In genomic region chr15:84526921-84527320, GRCm38 (mm10) we compare ENCODE assay signal across 21 mouse cellular contexts. TPM values are rescaled to one million over a fixed set of nuclear protein-coding genes. Genes with fewer than 3 reads are reported as not detected.
A peak's percentile ranks its signal among the peaks of the same experiment; 100 is the strongest.
DNase-seq lines count a peak whose midpoint lies in the region; ATAC-seq and TF ChIP-seq lines count a peak whose summit lies in the region.
"Had no signal": no experiment of that assay in that cellular context is flagged by ENCODE, and none has a peak within 500 bp of the region (broad histone marks: within the 10 kb centered on the region; RNA-seq: fewer than 3 reads in every experiment).

No protein-coding gene starts in this region.

- H3K9me3 ChIP-seq in forebrain, postnatal 0 days (ENCODE audit: low read length): no peaks in the 10 kb centered on the region
- H3K9me3 ChIP-seq in forebrain, embryonic 14.5 days (replicated peaks; ENCODE audit: control insufficient read depth, low read length): no peaks in the 10 kb centered on the region
- H3K9me3 ChIP-seq: embryonic facial prominence, embryonic 13.5 days; forebrain, embryonic 12.5 days; lung, embryonic 15.5 days; megakaryocyte, embryonic 14.5 days had no signal

- ATAC-seq in forebrain, postnatal 0 days: peak; percentile 34; the same call in 1 of the 2 replicates
- no peak for ATAC-seq in forebrain, embryonic 14.5 days
- 0 out of 2 replicates have a peak, but pooled peaks have one; percentile 57 for ATAC-seq in megakaryocyte progenitor cell, adult 5-6 weeks (replicated peaks; ENCODE audit: poor library complexity)
- ATAC-seq: activated CD4-positive, CD25-positive, alpha-beta regulatory T cell, adult 4 months; CD4-positive, CD25-positive, alpha-beta regulatory T cell, adult 4 months had no signal

- H3K9ac ChIP-seq in forebrain, postnatal 0 days: no peak overlapping the region
- no peak overlapping the region for H3K9ac ChIP-seq in forebrain, embryonic 14.5 days (ENCODE audit: low read length)
- H3K9ac ChIP-seq: embryonic facial prominence, embryonic 13.5 days; forebrain, embryonic 12.5 days; lung, embryonic 15.5 days had no signal

- WGBS in forebrain, postnatal 0 days: 34% methylated on average over 14 of the region's 14 CpGs
- WGBS in forebrain, embryonic 14.5 days: 52% methylated on average over 14 of the region's 14 CpGs

- no peak overlapping the region for H3K27ac ChIP-seq in forebrain, postnatal 0 days (ENCODE audit: low read depth, low read length)
- H3K27ac ChIP-seq in forebrain, embryonic 14.5 days (ENCODE audit: low read depth, low read length): no peak overlapping the region
- H3K27ac ChIP-seq: embryonic facial prominence, embryonic 13.5 days; forebrain, embryonic 12.5 days; lung, embryonic 15.5 days had no signal

- DNase-seq in forebrain, postnatal 0 days: no peak
- DNase-seq in forebrain, embryonic 14.5 days (ENCODE audit: low spot score): no peak
- DNase-seq in MN1 (ENCODE audit: low spot score): peak; percentile 63
- DNase-seq in c-Kit-positive CD71-positive TER-119-negative erythroid progenitor cells, embryonic 14.5 days (ENCODE audit: low read depth): peak; percentile 5
- no peak for DNase-seq in frontal cortex, adult 2 months (ENCODE audit: extremely low spot score in 1 of 2, low spot score in 1 of 2)
- no peak for DNase-seq in urinary bladder, postnatal 36 days (ENCODE audit: low spot score in 2 of 2)
- DNase-seq: cerebellum, postnatal 14 days; gastrocnemius, postnatal 10 days; heart, postnatal 4 days; kidney, adult 8-10 months; liver; right cerebral cortex, postnatal 25 days; thymus, adult 2 months had no signal

- TF ChIP-seq CTCF in forebrain, postnatal 0 days (IDR thresholded peaks at IDR 0.05; ENCODE audit: low read depth): peak; percentile 34; the same call in 1 of the 2 replicates

- no peaks in the 10 kb centered on the region for H3K27me3 ChIP-seq in forebrain, postnatal 0 days (ENCODE audit: insufficient read depth, low read length)
- H3K27me3 ChIP-seq in forebrain, embryonic 14.5 days (replicated peaks; ENCODE audit: control insufficient read depth, insufficient read depth, low read length): no peaks in the 10 kb centered on the region
- H3K27me3 ChIP-seq: lung, embryonic 15.5 days had no signal

- H3K4me1 ChIP-seq in forebrain, postnatal 0 days (ENCODE audit: insufficient read depth): peaks cover 6% of the 10 kb centered on the region; the same call in 1 of the 2 replicates
- H3K4me1 ChIP-seq in forebrain, embryonic 14.5 days (ENCODE audit: control insufficient read depth, insufficient read depth, low read length): peaks cover 9% of the 10 kb centered on the region; the same call in 1 of the 2 replicates
- H3K4me1 ChIP-seq: lung, embryonic 15.5 days; megakaryocyte, embryonic 14.5 days had no signal

- H3K36me3 ChIP-seq in forebrain, postnatal 0 days (ENCODE audit: insufficient read depth): no peaks in the 10 kb centered on the region
- H3K36me3 ChIP-seq in forebrain, embryonic 14.5 days (ENCODE audit: control insufficient read depth, insufficient read depth, low read length): no peaks in the 10 kb centered on the region
- H3K36me3 ChIP-seq: embryonic facial prominence, embryonic 13.5 days; forebrain, embryonic 12.5 days; lung, embryonic 15.5 days had no signal

- H3K4me2 ChIP-seq in forebrain, postnatal 0 days (ENCODE audit: low read depth): no peak overlapping the region
- no peak overlapping the region for H3K4me2 ChIP-seq in forebrain, embryonic 14.5 days (ENCODE audit: low read length)
- H3K4me2 ChIP-seq: embryonic facial prominence, embryonic 13.5 days; forebrain, embryonic 12.5 days; heart, embryonic 11.5 days; lung, embryonic 15.5 days had no signal

- no peak overlapping the region for H3K4me3 ChIP-seq in forebrain, postnatal 0 days (ENCODE audit: low read depth, low read length)
- H3K4me3 ChIP-seq in forebrain, embryonic 14.5 days (ENCODE audit: low read depth, low read length): no peak overlapping the region
- H3K4me3 ChIP-seq: embryonic facial prominence, embryonic 13.5 days; forebrain, embryonic 12.5 days; lung, embryonic 15.5 days; megakaryocyte, embryonic 14.5 days had no signal

RNA-seq across cellular contexts. Expression of gene Rtl6, which starts 30.7 kb away (rescaled TPM):
- 54.8 and 75.5 TPM in 2 replicates for total RNA-seq in forebrain, postnatal 0 days (2014; rRNA removed)
- 46.2 and 55.1 TPM in 2 replicates for polyA plus RNA-seq in forebrain, postnatal 0 days (2015; fragmentation: Nextera tagmentation; extraction: Ambion mirVana)
- 28.8 and 32.4 TPM in 2 replicates for polyA plus RNA-seq in forebrain, embryonic 14.5 days (2014; fragmentation: Nextera tagmentation; extraction: Ambion mirVana)
- total RNA-seq in megakaryocyte progenitor cell, adult 5-6 weeks (2015): 2.4 and 3.1 TPM in 2 replicates
- total RNA-seq in megakaryocyte progenitor cell, adult 5-6 weeks (2017): 3.0 and 3.2 TPM in 2 replicates
- 37.5 and 42.3 TPM in 2 replicates for polyA plus RNA-seq in frontal cortex, adult 2 months (2012; rRNA removed)

Comparison
In these comparisons a context has a peak if more than half of its experiments do, and no peak if none do; other contexts are left out.
1. DNase-seq: peak in MN1 (single experiment) and c-Kit-positive CD71-positive TER-119-negative erythroid progenitor cells, embryonic 14.5 days (single experiment); none in forebrain, postnatal 0 days (single experiment), forebrain, embryonic 14.5 days (single experiment), frontal cortex, adult 2 months (0 of 2) and urinary bladder, postnatal 36 days (0 of 2).